Mouse (Mus musculus) G1E-ER4 (cell line): Measurements from ENCODE around the gene Nupr1. TPM values are rescaled to one million over a fixed set of nuclear protein-coding genes. Genes with fewer than 3 reads are reported as not detected.

ENCODE experiments used
- GATA1 ChIP-seq: IDR thresholded peaks from one replicate; pipeline ENCODE4 v1.8.0; 2012; ENCODE audit warnings: low read length, inconsistent platforms
- polyA plus RNA-seq: library from polyadenylated mRNA; stranded (reverse); fragments of >175 nt; gene quantifications from 2 replicates; pipeline ENCODE4 v1.2.3, GENCODE M21; 2012

Nupr1 gene
- polyA plus RNA-seq, 1 experiment = 5.6 TPM

- TF ChIP-seq GATA1 = peak; percentile 26
Measured at GRCm38 (mm10) chr7:126621452-126622359, 9.0 kb downstream of the Nupr1 start.

GRCm38 (mm10) chr7:126619559-126620275 lies 10.9 kb downstream of the Nupr1 start:
- TF ChIP-seq GATA1 = no peak

GRCm38 (mm10) chr7:126616707-126617106 lies 14.0 kb downstream of the Nupr1 start:
- TF ChIP-seq GATA1 = no peak

- no peak for TF ChIP-seq GATA1
Measured at GRCm38 (mm10) chr7:126612736-126613135, 17.9 kb downstream of the Nupr1 start.

GRCm38 (mm10) chr7:126607796-126608195 lies 22.9 kb downstream of the Nupr1 start:
- no peak for TF ChIP-seq GATA1

- no peak for TF ChIP-seq GATA1
Measured at GRCm38 (mm10) chr7:126607064-126607463, 23.6 kb downstream of the Nupr1 start.

GRCm38 (mm10) chr7:126606611-126607010 lies 24.1 kb downstream of the Nupr1 start:
- TF ChIP-seq GATA1 = no peak

GRCm38 (mm10) chr7:126602650-126603049 lies 28.0 kb downstream of the Nupr1 start:
- TF ChIP-seq GATA1 = no peak

GRCm38 (mm10) chr7:126601896-126602295 lies 28.8 kb downstream of the Nupr1 start:
- TF ChIP-seq GATA1 = no peak

- no peak for TF ChIP-seq GATA1
Measured at GRCm38 (mm10) chr7:126598919-126599318, 31.7 kb downstream of the Nupr1 start.

- no peak for TF ChIP-seq GATA1
Measured at GRCm38 (mm10) chr7:126596414-126596813, 34.2 kb downstream of the Nupr1 start.

- no peak for TF ChIP-seq GATA1
Measured at GRCm38 (mm10) chr7:126595890-126596289, 34.8 kb downstream of the Nupr1 start.

- TF ChIP-seq GATA1 = no peak
Measured at GRCm38 (mm10) chr7:126594862-126595561, 35.6 kb downstream of the Nupr1 start, which contains the start of gene Il27. Gene Il27, minus strand, starts transcription at chr7:126594941.

- TF ChIP-seq GATA1 = no peak
Measured at GRCm38 (mm10) chr7:126587779-126588178, 42.9 kb downstream of the Nupr1 start.

GRCm38 (mm10) chr7:126586839-126587238 lies 43.8 kb downstream of the Nupr1 start:
- no peak for TF ChIP-seq GATA1

- no peak for TF ChIP-seq GATA1
Measured at GRCm38 (mm10) chr7:126585717-126586116, 44.9 kb downstream of the Nupr1 start, which contains the start of gene Cln3. Gene Cln3, minus strand, starts transcription at chr7:126585817.
